Mouse (Mus musculus) erythroblast, embryonic 14.5 days (primary cell): ENCODE measurements around the gene Mrpl33. TPM values are rescaled to one million over a fixed set of nuclear protein-coding genes. Genes with fewer than 3 reads are reported as not detected.
A peak's percentile ranks its signal among the peaks of the same experiment; 100 is the strongest.

ENCODE experiments used
- H3K27me3 ChIP-seq: 2 replicates; pipeline ENCODE4 v1.6.1; 2012; ENCODE audit warnings: inconsistent platforms; ENCODE audit not compliant: control insufficient read depth
- H3K36me3 ChIP-seq: 2 replicates; pipeline ENCODE4 v1.6.1; 2012; ENCODE audit warnings: mild to moderate bottlenecking, inconsistent platforms; ENCODE audit not compliant: control insufficient read depth
- H3K4me1 ChIP-seq: 2 replicates; pipeline ENCODE4 v1.6.1; 2012; ENCODE audit warnings: inconsistent platforms; ENCODE audit not compliant: control insufficient read depth
- H3K4me3 ChIP-seq: replicated peaks from 2 replicates; pipeline ENCODE3; 2012; ENCODE audit warnings: moderate library complexity, mild to moderate bottlenecking, inconsistent platforms
- H3K9me3 ChIP-seq: 2 replicates; pipeline ENCODE4 v1.6.1; 2012; ENCODE audit warnings: low read length, inconsistent platforms, mixed read lengths; ENCODE audit not compliant: control insufficient read depth
- GATA1 ChIP-seq: IDR thresholded peaks from 2 replicates; pipeline ENCODE4 v1.6.1; 2012; ENCODE audit warnings: low read length, inconsistent platforms, mixed read lengths
- TAL1 ChIP-seq: IDR thresholded peaks from 3 replicates; pipeline ENCODE4 v1.6.1; 2012; ENCODE audit warnings: low read length, inconsistent platforms, mixed read lengths
- polyA plus RNA-seq: library from polyadenylated mRNA; stranded (reverse); fragments of >175 nt; gene quantifications from 2 replicates; pipeline ENCODE4 v1.2.3, GENCODE M21; 2012

Mrpl33 gene
- polyA plus RNA-seq, 1 experiment: 0.78 TPM

GRCm38 (mm10) chr5:31698297-31698726 is 101.6 kb downstream of the Mrpl33 start:
- Histone ChIP-seq H3K4me1 (peaks cover 66% of the 10 kb centered on the region), H3K9me3 (no peaks in the 10 kb centered on the region), H3K4me3 (peak overlapping the region; percentile 88), H3K36me3 (peaks cover 25% of the 10 kb centered on the region), H3K27me3 (no peaks in the 10 kb centered on the region)
- TF ChIP-seq TAL1: no peak
- no peak for TF ChIP-seq GATA1

GRCm38 (mm10) chr5:31698931-31699330 is 102.2 kb downstream of the Mrpl33 start:
- H3K4me3 ChIP-seq: peak overlapping the region; percentile 88
- H3K4me1 ChIP-seq: peaks cover 67% of the 10 kb centered on the region

DNA sequence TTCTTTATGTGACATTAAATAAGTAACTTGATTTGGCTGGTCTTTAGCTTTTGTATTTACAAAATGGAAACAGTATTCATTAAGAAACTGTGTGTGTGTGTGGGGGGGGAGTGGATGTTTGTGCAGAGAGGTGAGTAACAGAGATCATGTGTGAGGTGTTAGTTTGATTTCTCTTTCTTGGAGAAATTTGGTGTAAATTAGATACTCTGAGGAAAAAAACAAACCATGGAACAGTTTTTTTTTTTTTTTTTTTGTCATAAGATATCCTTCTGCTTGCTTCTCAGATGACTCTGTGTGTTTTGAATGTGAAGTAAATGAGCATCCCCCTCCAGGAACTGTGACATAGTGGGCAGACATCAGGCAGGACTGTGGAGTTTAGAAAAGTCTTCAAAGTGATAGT is 102.7 kb downstream of the Mrpl33 start:
- H3K4me3 ChIP-seq: peak overlapping the region; percentile 88
- H3K36me3 ChIP-seq: peaks cover 33% of the 10 kb centered on the region
- TF ChIP-seq TAL1: no peak
- TF ChIP-seq GATA1: no peak
- no peaks in the 10 kb centered on the region for H3K9me3 ChIP-seq
- peaks cover 67% of the 10 kb centered on the region for H3K4me1 ChIP-seq
- no peaks in the 10 kb centered on the region for H3K27me3 ChIP-seq

More at GRCm38 (mm10) chr5:31698931-31699330, 102.2 kb downstream of the Mrpl33 start:
- no peak for TF ChIP-seq TAL1
- Histone ChIP-seq H3K9me3 (no peaks in the 10 kb centered on the region), H3K36me3 (peaks cover 31% of the 10 kb centered on the region), H3K27me3 (no peaks in the 10 kb centered on the region)

- no peak overlapping the region for H3K4me3 ChIP-seq
- H3K36me3 ChIP-seq: peaks cover 46% of the 10 kb centered on the region
- peaks cover 31% of the 10 kb centered on the region for H3K4me1 ChIP-seq
- H3K27me3 ChIP-seq: no peaks in the 10 kb centered on the region
- TF ChIP-seq GATA1 (no peak), TAL1 (no peak)
- no peaks in the 10 kb centered on the region for H3K9me3 ChIP-seq
Measured at GRCm38 (mm10) chr5:31704971-31705370, 108.2 kb downstream of the Mrpl33 start.

- TF ChIP-seq GATA1 (no peak), TAL1 (no peak)
- peaks cover 21% of the 10 kb centered on the region for H3K4me1 ChIP-seq
- peaks cover 50% of the 10 kb centered on the region for H3K36me3 ChIP-seq
- H3K9me3 ChIP-seq: no peaks in the 10 kb centered on the region
- no peaks in the 10 kb centered on the region for H3K27me3 ChIP-seq
- H3K4me3 ChIP-seq: no peak overlapping the region
Measured at GRCm38 (mm10) chr5:31706826-31707225, 110.1 kb downstream of the Mrpl33 start.

- Histone ChIP-seq H3K9me3 (no peaks in the 10 kb centered on the region), H3K4me3 (no peak overlapping the region), H3K36me3 (peaks cover 27% of the 10 kb centered on the region), H3K4me1 (peaks cover 17% of the 10 kb centered on the region), H3K27me3 (no peaks in the 10 kb centered on the region)
- TF ChIP-seq GATA1 (no peak), TAL1 (no peak)
Measured at GRCm38 (mm10) chr5:31709389-31709788, 112.7 kb downstream of the Mrpl33 start.

GRCm38 (mm10) chr5:31713280-31713711 is 116.6 kb downstream of the Mrpl33 start:
- Histone ChIP-seq H3K4me1 (peaks cover 17% of the 10 kb centered on the region), H3K27me3 (no peaks in the 10 kb centered on the region), H3K9me3 (no peaks in the 10 kb centered on the region), H3K36me3 (peaks cover 9% of the 10 kb centered on the region), H3K4me3 (no peak overlapping the region)
- TF ChIP-seq GATA1 (no peak), TAL1 (no peak)

DNA sequence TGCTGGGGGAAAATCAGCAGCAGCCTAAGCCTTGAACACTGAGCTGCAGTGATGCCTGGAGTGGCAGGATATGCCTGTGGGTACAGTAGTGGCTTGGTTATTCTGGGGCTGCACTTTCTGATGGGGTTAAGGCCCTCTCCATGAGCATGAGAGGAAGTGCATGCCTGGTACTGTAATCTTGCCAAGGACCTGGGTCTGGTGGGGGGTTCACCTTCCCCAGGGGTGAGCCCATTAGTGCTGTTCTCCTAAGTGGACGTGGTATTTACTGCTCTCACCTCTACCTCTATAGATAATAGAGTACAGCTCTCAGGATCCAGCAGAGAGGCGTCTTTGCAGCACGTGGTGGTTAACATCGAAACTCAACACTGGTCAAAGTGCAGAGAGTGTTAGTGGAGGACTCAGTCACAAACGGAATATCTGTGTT is 117.1 kb downstream of the Mrpl33 start:
- TF ChIP-seq GATA1 (no peak), TAL1 (no peak)
- Histone ChIP-seq H3K36me3 (peaks cover 9% of the 10 kb centered on the region), H3K4me3 (no peak overlapping the region), H3K27me3 (no peaks in the 10 kb centered on the region), H3K4me1 (peaks cover 17% of the 10 kb centered on the region), H3K9me3 (no peaks in the 10 kb centered on the region)

Other genes with a start within 250 kb of the Mrpl33 start
- 0.64 and 0.87 TPM in 2 replicates for gene Zfp512, start 144.5 kb upstream of the Mrpl33 start, polyA plus RNA-seq
- not detected in 2 replicates for gene 4930548H24Rik, start 111.2 kb upstream of the Mrpl33 start, polyA plus RNA-seq
- 0.31 and 0.81 TPM in 2 replicates for gene Gpn1, start 102.2 kb upstream of the Mrpl33 start, polyA plus RNA-seq
- 0.77 and 1.6 TPM in 2 replicates for gene Slc4a1ap, start 69.9 kb upstream of the Mrpl33 start, polyA plus RNA-seq
- gene Supt7l, start 69.1 kb upstream of the Mrpl33 start, polyA plus RNA-seq: 0.54 and 0.64 TPM in 2 replicates
- gene Rbks, start 100.7 kb downstream of the Mrpl33 start, polyA plus RNA-seq: 1.3 and 2.2 TPM in 2 replicates
- 7.0 and 9.5 TPM in 2 replicates for gene Babam2, start 100.7 kb downstream of the Mrpl33 start, polyA plus RNA-seq